Comparison of ENCODE assay signal across 17 mouse cellular contexts in genomic region chr5:81475971-81476606, GRCm38 (mm10).
DNase-seq lines count a peak whose midpoint lies in the region; ATAC-seq and TF ChIP-seq lines count a peak whose summit lies in the region.
"Had no signal": no experiment of that assay in that cellular context is flagged by ENCODE, and none has a peak within 500 bp of the region (broad histone marks: within the 10 kb centered on the region; RNA-seq: fewer than 3 reads in every experiment).

No protein-coding gene starts in this region.

- H3K36me3 ChIP-seq in liver, adult 2 months (ENCODE audit: control insufficient read depth, insufficient read depth, low read length) = no peaks in the 10 kb centered on the region
- H3K36me3 ChIP-seq in neural tube, embryonic 15.5 days = no peaks in the 10 kb centered on the region
- H3K36me3 ChIP-seq: heart, embryonic 10.5 days; hindbrain, embryonic 12.5 days; limb, embryonic 13.5 days had no signal

- WGBS in liver, adult 2 months = 32% methylated on average over 8 of the region's 8 CpGs
- WGBS in neural tube, embryonic 15.5 days = 60% methylated on average over 8 of the region's 8 CpGs

- TF ChIP-seq CTCF in liver, adult 2 months (IDR thresholded peaks at IDR 0.05; ENCODE audit: low read depth, low read length) = no peak

- H3K4me1 ChIP-seq in liver, adult 2 months (ENCODE audit: control insufficient read depth, insufficient read depth, low read length) = peaks cover 8% of the 10 kb centered on the region; the same call in 1 of the 2 replicates
- H3K4me1 ChIP-seq in neural tube, embryonic 15.5 days = no peaks in the 10 kb centered on the region
- H3K4me1 ChIP-seq: heart, embryonic 10.5 days; hindbrain, embryonic 12.5 days had no signal

- no peak for ATAC-seq in neural tube, embryonic 15.5 days (ENCODE audit: low FRiP score)
- ATAC-seq: inflammation-experienced regulatory T-cells, adult 6 months had no signal

- DNase-seq in liver, adult 2 months (ENCODE audit: extremely low read depth, low read depth, low spot score) = peak; percentile 86
- no peak for DNase-seq in liver
- DNase-seq in 416B (ENCODE audit: low read depth) = peak; percentile 13
- peak; percentile 8 for DNase-seq in embryo, embryonic 11 days
- DNase-seq in mesoderm, embryonic 11.5 days (ENCODE audit: low read depth, low spot score) = peak; percentile 36
- no peak for DNase-seq in cerebellum, adult 9-10 months
- DNase-seq: adrenal gland, adult 8-10 months; cerebellum, adult 8-10 months; heart, postnatal 14 days; right cerebral cortex, postnatal 4 days; thymus, postnatal 25 days had no signal

- no peaks in the 10 kb centered on the region for H3K27me3 ChIP-seq in liver, adult 2 months (ENCODE audit: control insufficient read depth, insufficient read depth, low read length)
- H3K27me3 ChIP-seq in neural tube, embryonic 15.5 days (replicated peaks) = no peaks in the 10 kb centered on the region
- H3K27me3 ChIP-seq: hindbrain, embryonic 12.5 days; limb, embryonic 13.5 days had no signal

- H3K4me3 ChIP-seq in liver, adult 2 months (ENCODE audit: insufficient read depth, low read depth, low read length) = no peak overlapping the region
- H3K4me3 ChIP-seq in neural tube, embryonic 15.5 days (replicated peaks) = no peak overlapping the region
- H3K4me3 ChIP-seq: heart, embryonic 10.5 days; hindbrain, embryonic 12.5 days; limb, embryonic 13.5 days had no signal

- no peaks in the 10 kb centered on the region for H3K79me2 ChIP-seq in liver, adult 2 months (ENCODE audit: control insufficient read depth, insufficient read depth, low read length)

- TF ChIP-seq POLR2A in liver, adult 2 months (IDR thresholded peaks at IDR 0.05; ENCODE audit: extremely low read depth, insufficient read depth, low read length) = no peak

- H3K9ac ChIP-seq in liver, adult 2 months (ENCODE audit: low read depth, low read length) = no peak overlapping the region
- no peak overlapping the region for H3K9ac ChIP-seq in neural tube, embryonic 15.5 days (replicated peaks)
- H3K9ac ChIP-seq: forebrain, postnatal 0 days; hindbrain, embryonic 12.5 days; limb, embryonic 13.5 days had no signal

- no peak overlapping the region for H3K4me2 ChIP-seq in neural tube, embryonic 15.5 days
- H3K4me2 ChIP-seq: hindbrain, embryonic 12.5 days; limb, embryonic 13.5 days had no signal

- H3K9me3 ChIP-seq in neural tube, embryonic 15.5 days (replicated peaks) = no peaks in the 10 kb centered on the region
- H3K9me3 ChIP-seq: heart, embryonic 10.5 days; hindbrain, embryonic 12.5 days; limb, embryonic 13.5 days had no signal

- H3K27ac ChIP-seq in liver, adult 2 months (replicated peaks; ENCODE audit: insufficient read depth, low read depth, low read length) = no peak overlapping the region
- no peak overlapping the region for H3K27ac ChIP-seq in neural tube, embryonic 15.5 days (replicated peaks)
- H3K27ac ChIP-seq: heart, embryonic 10.5 days; hindbrain, embryonic 12.5 days; limb, embryonic 13.5 days had no signal

Comparison
In these comparisons a context has a peak if more than half of its experiments do, and no peak if none do; other contexts are left out.
1. DNase-seq: peak in liver, adult 2 months (single experiment), 416B (single experiment), embryo, embryonic 11 days (single experiment) and mesoderm, embryonic 11.5 days (single experiment); none in liver (single experiment) and cerebellum, adult 9-10 months (single experiment).